Mouse (Mus musculus): Measurements from ENCODE around the gene Gm21671. TPM values are rescaled to one million over a fixed set of nuclear protein-coding genes. Genes with fewer than 3 reads are reported as not detected.

Gene Gm21671
- not detected for polyA plus RNA-seq (2014; fragmentation: Illumina TruSeq; extraction: RNeasy Lipid Tissue Mini Kit (QIAGEN cat#74804); ENCODE audit: low read depth, low replicate concordance)

GRCm38 (mm10) chr5:25954317-25954716 is at the start of gene Gm21671:
Gene Gm21671, minus strand, starts transcription at chr5:25954417.

GRCm38 (mm10) chr5:25988550-25988949 is 34.3 kb upstream of the Gm21671 start, which contains the start of gene Gm21698:
Gene Gm21698, minus strand, starts transcription at chr5:25988650.

GRCm38 (mm10) chr5:25972563-25972962 is 18.3 kb upstream of the Gm21671 start, which contains the start of gene Gm21680:
Gene Gm21680, minus strand, starts transcription at chr5:25972663.

GRCm38 (mm10) chr5:25942281-25942680 is 11.9 kb downstream of the Gm21671 start, which contains the start of gene Gm21663:
Gene Gm21663, minus strand, starts transcription at chr5:25942381.

Other genes with a start within 250 kb of the Gm21671 start
- 3.2 TPM for gene Xrcc2, start 248.6 kb downstream of the Gm21671 start, polyA plus RNA-seq (2014; fragmentation: Illumina TruSeq; extraction: RNeasy Lipid Tissue Mini Kit (QIAGEN cat#74804); ENCODE audit: low read depth, low replicate concordance)
- gene Actr3b, start 194.4 kb downstream of the Gm21671 start, polyA plus RNA-seq (2014; fragmentation: Illumina TruSeq; extraction: RNeasy Lipid Tissue Mini Kit (QIAGEN cat#74804); ENCODE audit: low read depth, low replicate concordance), result 1.4 TPM
- not detected for gene Gm21663, start 12.0 kb downstream of the Gm21671 start, polyA plus RNA-seq (2014; fragmentation: Illumina TruSeq; extraction: RNeasy Lipid Tissue Mini Kit (QIAGEN cat#74804); ENCODE audit: low read depth, low replicate concordance)
- gene Gm21680, start 18.2 kb upstream of the Gm21671 start, polyA plus RNA-seq (2014; fragmentation: Illumina TruSeq; extraction: RNeasy Lipid Tissue Mini Kit (QIAGEN cat#74804); ENCODE audit: low read depth, low replicate concordance), result not detected
- not detected for gene Gm21698, start 34.2 kb upstream of the Gm21671 start, polyA plus RNA-seq (2014; fragmentation: Illumina TruSeq; extraction: RNeasy Lipid Tissue Mini Kit (QIAGEN cat#74804); ENCODE audit: low read depth, low replicate concordance)
- gene Gm1979, start 50.4 kb upstream of the Gm21671 start, polyA plus RNA-seq (2014; fragmentation: Illumina TruSeq; extraction: RNeasy Lipid Tissue Mini Kit (QIAGEN cat#74804); ENCODE audit: low read depth, low replicate concordance), result not detected
- not detected for gene Gm5862, start 68.5 kb upstream of the Gm21671 start, polyA plus RNA-seq (2014; fragmentation: Illumina TruSeq; extraction: RNeasy Lipid Tissue Mini Kit (QIAGEN cat#74804); ENCODE audit: low read depth, low replicate concordance)
- not detected for gene Speer4a, start 85.1 kb upstream of the Gm21671 start, polyA plus RNA-seq (2014; fragmentation: Illumina TruSeq; extraction: RNeasy Lipid Tissue Mini Kit (QIAGEN cat#74804); ENCODE audit: low read depth, low replicate concordance)
- not detected for gene Gm7347, start 104.2 kb upstream of the Gm21671 start, polyA plus RNA-seq (2014; fragmentation: Illumina TruSeq; extraction: RNeasy Lipid Tissue Mini Kit (QIAGEN cat#74804); ENCODE audit: low read depth, low replicate concordance)
- gene Gm10471, start 134.9 kb upstream of the Gm21671 start, polyA plus RNA-seq (2014; fragmentation: Illumina TruSeq; extraction: RNeasy Lipid Tissue Mini Kit (QIAGEN cat#74804); ENCODE audit: low read depth, low replicate concordance), result not detected
- gene 5031410I06Rik, start 150.9 kb upstream of the Gm21671 start, polyA plus RNA-seq (2014; fragmentation: Illumina TruSeq; extraction: RNeasy Lipid Tissue Mini Kit (QIAGEN cat#74804); ENCODE audit: low read depth, low replicate concordance), result not detected
- gene Gm10220, start 167.0 kb upstream of the Gm21671 start, polyA plus RNA-seq (2014; fragmentation: Illumina TruSeq; extraction: RNeasy Lipid Tissue Mini Kit (QIAGEN cat#74804); ENCODE audit: low read depth, low replicate concordance), result not detected